Comparison of ENCODE assay signal across 9 mouse cellular contexts in genomic region chr9:107400666-107401285, GRCm38 (mm10). TPM values are rescaled to one million over a fixed set of nuclear protein-coding genes. Genes with fewer than 3 reads are reported as not detected.
DNase-seq lines count a peak whose midpoint lies in the region; ATAC-seq and TF ChIP-seq lines count a peak whose summit lies in the region.
"Had no signal": no experiment of that assay in that cellular context is flagged by ENCODE, and none has a peak within 500 bp of the region (broad histone marks: within the 10 kb centered on the region; RNA-seq: fewer than 3 reads in every experiment).

No protein-coding gene starts in this region.

- no peak overlapping the region for H3K27ac ChIP-seq in lung, embryonic 14.5 days (ENCODE audit: low read depth)
- no peak overlapping the region for H3K27ac ChIP-seq in forebrain, embryonic 13.5 days
- H3K27ac ChIP-seq in limb, embryonic 13.5 days, result no peak overlapping the region
- no peak overlapping the region for H3K27ac ChIP-seq in stomach, embryonic 15.5 days

- H3K36me3 ChIP-seq in lung, embryonic 14.5 days (ENCODE audit: insufficient read depth), result no peaks in the 10 kb centered on the region
- no peaks in the 10 kb centered on the region for H3K36me3 ChIP-seq in forebrain, embryonic 13.5 days (ENCODE audit: poor library complexity, severe bottlenecking)
- H3K36me3 ChIP-seq in limb, embryonic 13.5 days, result no peaks in the 10 kb centered on the region
- H3K36me3 ChIP-seq in stomach, embryonic 15.5 days, result no peaks in the 10 kb centered on the region

- 14% methylated on average over 13 of the region's 13 CpGs for WGBS in lung, embryonic 14.5 days
- WGBS in forebrain, embryonic 13.5 days, result 22% methylated on average over 13 of the region's 13 CpGs
- WGBS in limb, embryonic 13.5 days, result 8% methylated on average over 13 of the region's 13 CpGs
- 17% methylated on average over 13 of the region's 13 CpGs for WGBS in stomach, embryonic 15.5 days

- TF ChIP-seq CTCF in lung, embryonic 14.5 days (IDR thresholded peaks at IDR 0.05; ENCODE audit: low read depth), result no peak

- H3K27me3 ChIP-seq in lung, embryonic 14.5 days (ENCODE audit: insufficient read depth, low read length), result peaks cover 77% of the 10 kb centered on the region
- peaks cover 63% of the 10 kb centered on the region for H3K27me3 ChIP-seq in forebrain, embryonic 13.5 days
- H3K27me3 ChIP-seq in limb, embryonic 13.5 days, result peaks cover 94% of the 10 kb centered on the region
- peaks cover 78% of the 10 kb centered on the region for H3K27me3 ChIP-seq in stomach, embryonic 15.5 days (replicated peaks)

- H3K9me3 ChIP-seq in lung, embryonic 14.5 days (ENCODE audit: low read depth, low read length), result no peaks in the 10 kb centered on the region
- no peaks in the 10 kb centered on the region for H3K9me3 ChIP-seq in forebrain, embryonic 13.5 days (replicated peaks)
- no peaks in the 10 kb centered on the region for H3K9me3 ChIP-seq in limb, embryonic 13.5 days
- H3K9me3 ChIP-seq in stomach, embryonic 15.5 days, result no peaks in the 10 kb centered on the region

- DNase-seq in lung, embryonic 14.5 days, result no peak
- no peak for DNase-seq in lung, postnatal 25 days (ENCODE audit: low spot score)
- DNase-seq in adrenal gland, postnatal 4 days (ENCODE audit: low spot score in 2 of 2), result no peak
- no peak for DNase-seq in left cerebral cortex, adult 9 months (ENCODE audit: low spot score in 2 of 2)
- DNase-seq: kidney, adult 2 months; thymus, postnatal 36 days had no signal

- no peak for ATAC-seq in lung, embryonic 14.5 days (ENCODE audit: insufficient read depth)
- ATAC-seq in forebrain, embryonic 13.5 days, result no peak
- ATAC-seq in limb, embryonic 13.5 days (ENCODE audit: low FRiP score, low read depth), result no peak
- no peak for ATAC-seq in stomach, embryonic 15.5 days (ENCODE audit: insufficient read depth, low FRiP score, low read depth)

- 0 out of 2 replicates have a peak, but pooled peaks cover 5% of the 10 kb centered on the region for H3K4me1 ChIP-seq in lung, embryonic 14.5 days (ENCODE audit: insufficient read depth)
- H3K4me1 ChIP-seq in forebrain, embryonic 13.5 days, result peaks cover 39% of the 10 kb centered on the region
- H3K4me1 ChIP-seq in limb, embryonic 13.5 days, result peaks cover 13% of the 10 kb centered on the region
- peaks cover 12% of the 10 kb centered on the region; the same call in 1 of the 2 replicates for H3K4me1 ChIP-seq in stomach, embryonic 15.5 days

- H3K9ac ChIP-seq in lung, embryonic 14.5 days, result no peak overlapping the region
- peak overlapping the region; percentile 87 for H3K9ac ChIP-seq in forebrain, embryonic 13.5 days
- no peak overlapping the region; the same call in 1 of the 2 replicates for H3K9ac ChIP-seq in limb, embryonic 13.5 days
- no peak overlapping the region for H3K9ac ChIP-seq in stomach, embryonic 15.5 days

- peak overlapping the region; percentile 66 for H3K4me3 ChIP-seq in lung, embryonic 14.5 days (ENCODE audit: low read depth, low read length)
- H3K4me3 ChIP-seq in forebrain, embryonic 13.5 days, result peak overlapping the region; percentile 72
- peak overlapping the region; percentile 72 for H3K4me3 ChIP-seq in limb, embryonic 13.5 days
- H3K4me3 ChIP-seq in stomach, embryonic 15.5 days (replicated peaks), result peak overlapping the region; percentile 59

- peak overlapping the region; percentile 99 for H3K4me2 ChIP-seq in lung, embryonic 14.5 days
- H3K4me2 ChIP-seq in forebrain, embryonic 13.5 days, result peak overlapping the region; percentile 97
- peak overlapping the region; percentile 99 for H3K4me2 ChIP-seq in limb, embryonic 13.5 days (replicated peaks)
- peak overlapping the region; percentile 100 for H3K4me2 ChIP-seq in stomach, embryonic 15.5 days

RNA-seq across cellular contexts. Expression of gene Cacna2d2, which starts 1.4 kb away (rescaled TPM):
- 0.18 TPM in 1 of 2 replicates, not detected in the other for polyA plus RNA-seq in lung, embryonic 14.5 days (2014; fragmentation: Nextera tagmentation; extraction: Ambion mirVana)
- polyA plus RNA-seq in forebrain, embryonic 13.5 days (2015; fragmentation: Nextera tagmentation; extraction: Ambion mirVana), result 3.3 and 4.5 TPM in 2 replicates
- polyA plus RNA-seq in limb, embryonic 13.5 days (2015; fragmentation: Nextera tagmentation; extraction: Ambion mirVana), result 0.56 and 0.68 TPM in 2 replicates
- 0.23 and 0.27 TPM in 2 replicates for polyA plus RNA-seq in stomach, embryonic 15.5 days (2015; fragmentation: Nextera tagmentation; extraction: Ambion mirVana)
- 10 to 100 TPM; 10.1 to 10.9 TPM for total RNA-seq in adrenal gland, postnatal 4 days (2021)
